Mouse (Mus musculus) adrenal gland, adult 18-20 months (tissue): ENCODE data around the gene Fbxo21. TPM values are rescaled to one million over a fixed set of nuclear protein-coding genes. Genes with fewer than 3 reads are reported as not detected.

Experiments used
- DNase-seq, 2 experiments: peaks; one replicate each; pipeline ENCODE4 v3.0.0; 2021 to 2022; ENCODE audit warnings: low spot score in 2 of 2
- total RNA-seq, 2 experiments: library from RNA; stranded (reverse); gene quantifications; 1 replicate in 1 of 2; 2 replicates in 1 of 2; pipeline ENCODE4 v1.2.3; 2021

Gene Fbxo21
- total RNA-seq, 2 experiments from 2014 or later, result 59.9 to 62.9 TPM

DNA sequence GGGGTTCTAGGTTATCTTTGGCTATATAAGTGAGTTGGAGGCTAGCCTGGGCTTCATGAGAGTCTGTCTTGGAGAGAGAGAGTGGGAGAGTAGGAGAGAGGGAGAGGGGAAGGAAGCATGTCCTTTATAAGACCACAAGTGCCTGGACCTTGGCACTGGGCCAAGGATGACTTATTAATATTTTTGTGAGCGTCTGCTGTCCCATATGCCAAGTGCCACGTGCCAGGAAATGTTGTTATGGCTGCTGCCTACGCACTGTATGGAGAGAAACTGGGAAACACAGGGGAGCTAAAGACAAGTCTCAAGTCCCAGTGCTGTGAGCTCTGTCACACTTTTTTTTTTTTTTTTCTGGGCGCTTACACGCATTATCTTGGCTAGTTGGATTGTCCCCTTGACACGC, 66.1 kb downstream of the Fbxo21 start:
- no peak for DNase-seq

DNA sequence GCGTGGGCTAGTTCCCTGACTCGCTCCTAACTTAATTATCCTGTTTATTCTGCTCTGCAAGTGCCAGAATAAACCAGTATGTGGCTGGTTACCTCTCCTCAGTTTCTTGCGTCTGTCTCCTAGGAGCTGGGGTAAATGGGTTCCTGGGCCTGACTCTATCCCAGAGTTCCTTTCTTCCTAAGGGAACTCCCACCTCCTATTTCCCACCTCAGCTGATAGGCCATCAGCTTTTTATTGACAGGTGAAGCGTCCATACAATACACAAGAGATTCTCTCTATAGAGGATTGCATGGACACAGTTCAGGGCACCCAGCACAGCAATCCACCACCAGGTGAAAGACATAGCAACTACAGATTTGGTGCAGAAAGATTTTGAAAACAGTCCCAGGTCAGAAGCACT, 67.2 kb downstream of the Fbxo21 start:
- no peak for DNase-seq

DNA sequence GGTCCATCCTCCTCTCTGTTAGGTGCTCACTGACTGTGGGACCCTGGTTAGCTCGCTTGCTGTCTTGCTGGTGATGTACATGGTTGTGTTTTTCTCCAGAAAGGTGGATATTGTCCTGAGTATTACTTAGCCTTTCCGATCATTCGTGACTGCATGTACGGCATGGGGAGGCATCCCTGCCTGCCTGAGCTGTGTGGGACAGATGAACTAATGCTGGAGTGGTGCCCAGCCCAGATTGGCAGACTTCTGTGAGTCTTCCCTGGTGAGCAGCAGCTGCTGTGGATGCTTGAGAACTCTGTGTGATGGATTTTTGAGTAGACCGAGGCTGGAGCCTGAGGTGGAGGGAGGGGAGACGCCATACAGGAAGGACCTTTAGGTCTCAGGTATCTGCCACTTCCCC, 68.4 kb downstream of the Fbxo21 start:
- DNase-seq, result no peak

DNA sequence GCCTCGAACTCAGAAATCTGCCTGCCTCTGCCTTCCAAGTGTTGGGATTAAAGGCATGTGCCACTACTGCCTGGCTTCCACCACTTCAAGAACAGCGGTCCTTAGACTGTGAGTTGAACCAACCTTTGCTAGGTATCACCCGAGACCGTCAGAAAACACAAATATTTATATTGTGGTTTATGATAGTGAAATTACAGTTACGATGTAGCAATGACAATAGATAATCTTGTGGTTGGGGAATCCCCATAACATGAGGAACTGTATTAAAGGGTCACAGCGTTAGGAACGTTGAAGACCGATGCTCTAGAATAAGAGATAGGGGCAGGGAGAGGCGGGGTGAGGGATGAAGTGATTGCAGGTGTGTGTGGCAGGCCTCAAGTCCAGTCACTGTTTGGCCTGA, 68.9 kb downstream of the Fbxo21 start:
- DNase-seq, result no peak

DNA sequence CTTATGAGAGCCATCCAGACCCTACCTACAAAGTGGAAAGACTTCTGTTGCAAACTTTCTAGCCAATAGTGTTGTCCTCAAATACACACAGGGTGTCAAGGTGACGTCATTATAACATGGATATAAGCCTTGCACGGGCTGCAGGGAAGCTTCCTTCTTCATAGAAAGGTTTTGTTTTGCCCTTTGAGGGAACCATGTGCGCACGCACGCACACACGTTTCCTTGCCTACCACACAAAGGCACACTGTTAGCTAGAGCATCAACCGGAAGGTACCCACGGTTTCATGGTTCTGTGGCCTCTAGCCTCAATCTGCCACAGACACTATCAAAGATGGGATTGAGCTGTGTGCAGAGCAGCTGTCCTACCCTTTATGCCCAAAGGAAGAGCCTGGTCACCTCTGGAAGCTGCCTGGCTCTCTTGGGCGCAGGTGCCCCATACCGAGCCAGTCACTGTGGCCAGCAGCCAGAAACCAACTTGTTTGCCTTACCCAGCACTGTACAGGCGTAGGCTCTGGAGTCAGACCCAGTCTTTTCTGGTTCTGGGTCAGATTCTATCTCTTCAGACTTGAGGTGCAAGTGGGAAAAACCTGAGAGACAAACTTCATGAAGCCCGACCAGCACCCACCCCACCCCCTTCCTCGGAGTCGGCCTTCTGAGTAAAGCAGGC, 70.7 kb downstream of the Fbxo21 start:
- DNase-seq, result no peak

DNA sequence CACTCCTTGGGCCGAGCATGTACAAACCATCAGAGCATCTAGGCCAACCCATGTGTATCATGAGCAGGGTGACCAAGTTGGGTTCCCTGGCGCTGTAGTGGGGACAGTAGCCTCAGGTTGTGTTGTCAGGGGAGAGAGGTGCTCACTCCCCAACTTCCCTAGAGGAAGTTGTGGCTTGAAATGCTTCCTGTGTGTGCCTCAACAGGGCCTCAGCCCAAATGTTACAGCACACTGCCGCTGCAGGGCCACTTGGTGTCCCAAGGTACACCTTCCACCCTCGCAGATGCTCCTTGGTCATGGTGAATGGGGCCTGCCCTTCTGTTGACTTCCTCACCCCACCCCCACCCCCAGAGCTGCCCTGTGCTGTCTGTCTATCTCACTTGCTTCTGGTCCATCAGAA, 71.9 kb downstream of the Fbxo21 start:
- no peak for DNase-seq

DNA sequence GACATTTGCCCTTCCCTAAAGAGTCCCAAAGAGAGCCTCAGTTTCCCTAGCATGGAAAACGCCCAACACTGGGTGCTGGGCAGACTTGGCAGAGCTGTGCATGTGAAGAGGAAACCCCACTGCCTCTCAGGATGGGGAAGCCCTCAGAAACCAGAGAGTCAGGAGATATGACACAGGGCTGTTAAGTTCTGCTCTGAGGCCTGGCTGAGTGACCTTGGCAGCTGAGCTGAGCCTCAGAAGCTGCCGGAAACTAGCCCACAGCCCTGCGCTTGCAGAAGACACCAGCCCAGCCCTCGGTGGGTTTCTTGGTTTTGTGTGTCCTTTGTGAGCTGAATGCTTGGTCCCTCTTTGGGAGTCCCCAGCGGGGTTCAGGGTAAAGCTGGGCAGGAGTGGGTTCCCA, 72.4 kb downstream of the Fbxo21 start:
- DNase-seq, result no peak

DNA sequence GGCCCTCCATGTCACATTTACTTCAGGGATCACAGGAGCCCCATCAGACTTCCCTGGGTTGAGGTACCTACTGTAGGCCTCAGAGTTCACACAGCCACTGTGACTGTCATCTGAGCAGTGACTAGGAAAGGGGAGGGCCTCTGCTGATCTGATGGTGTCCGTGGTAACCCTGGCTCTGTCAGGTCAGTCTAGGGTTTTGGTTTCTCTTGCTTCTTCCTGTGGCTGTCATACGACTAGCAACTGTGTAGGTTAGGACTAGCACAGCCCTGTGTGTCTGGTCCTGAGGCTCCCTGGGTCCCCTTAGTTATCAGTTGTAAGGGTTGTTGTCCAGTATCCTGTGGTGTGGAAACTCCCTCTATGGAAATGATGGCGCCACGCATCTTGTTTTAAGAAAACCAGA, 74.2 kb downstream of the Fbxo21 start:
- DNase-seq, result no peak

DNA sequence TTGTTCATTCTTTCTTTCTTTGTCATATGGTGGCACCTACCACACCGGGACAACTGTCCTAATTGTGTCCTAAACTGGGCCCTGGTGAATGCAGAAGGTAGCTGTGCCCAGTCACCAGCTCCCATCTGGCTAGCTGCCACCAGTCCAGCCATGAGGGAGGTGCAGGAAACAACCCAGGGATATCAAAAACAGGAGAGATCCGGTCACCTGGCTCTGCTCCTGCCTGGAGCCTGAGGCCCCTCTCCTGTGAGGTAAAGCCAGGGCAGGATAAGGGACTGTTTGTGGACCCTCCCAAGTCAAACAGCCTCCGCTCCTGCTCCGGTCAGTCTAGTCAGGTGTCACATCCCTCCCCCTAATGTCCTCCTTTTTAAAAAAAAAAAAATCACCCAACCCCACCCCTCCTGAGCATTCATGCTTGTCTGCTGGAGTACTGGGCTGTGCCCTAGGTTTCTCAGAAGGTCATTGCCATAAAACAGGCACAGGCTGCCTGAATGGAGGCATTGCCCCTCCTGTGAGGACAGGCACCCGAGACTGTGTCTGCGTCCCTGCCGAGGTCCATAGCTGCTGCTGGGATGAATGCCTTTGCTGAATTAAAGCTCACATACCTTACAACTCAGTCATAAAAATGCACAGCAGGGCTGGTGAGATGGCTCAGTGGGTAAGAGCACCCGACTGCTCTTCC, 75.6 kb downstream of the Fbxo21 start:
- DNase-seq, result no peak

DNA sequence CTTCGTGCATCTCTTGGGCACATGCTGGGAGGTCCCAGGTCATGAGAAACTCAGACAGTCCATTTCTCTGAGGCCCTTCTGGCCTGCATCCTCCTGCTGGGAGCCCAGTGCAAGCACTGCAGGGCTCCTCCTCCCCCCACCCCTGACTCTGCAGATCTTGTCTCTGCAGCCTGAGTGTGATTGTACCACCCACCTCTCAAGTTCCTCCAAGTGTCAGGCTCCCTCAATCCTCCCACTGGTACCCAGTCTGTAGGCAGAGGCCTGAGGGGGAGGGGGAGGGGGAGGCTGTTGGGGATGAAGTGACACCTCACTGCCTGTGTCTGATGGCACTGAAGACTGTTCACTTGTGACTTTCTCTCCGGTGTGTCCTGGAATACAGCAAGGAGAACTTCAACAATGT, 76.7 kb downstream of the Fbxo21 start:
- no peak for DNase-seq

DNA sequence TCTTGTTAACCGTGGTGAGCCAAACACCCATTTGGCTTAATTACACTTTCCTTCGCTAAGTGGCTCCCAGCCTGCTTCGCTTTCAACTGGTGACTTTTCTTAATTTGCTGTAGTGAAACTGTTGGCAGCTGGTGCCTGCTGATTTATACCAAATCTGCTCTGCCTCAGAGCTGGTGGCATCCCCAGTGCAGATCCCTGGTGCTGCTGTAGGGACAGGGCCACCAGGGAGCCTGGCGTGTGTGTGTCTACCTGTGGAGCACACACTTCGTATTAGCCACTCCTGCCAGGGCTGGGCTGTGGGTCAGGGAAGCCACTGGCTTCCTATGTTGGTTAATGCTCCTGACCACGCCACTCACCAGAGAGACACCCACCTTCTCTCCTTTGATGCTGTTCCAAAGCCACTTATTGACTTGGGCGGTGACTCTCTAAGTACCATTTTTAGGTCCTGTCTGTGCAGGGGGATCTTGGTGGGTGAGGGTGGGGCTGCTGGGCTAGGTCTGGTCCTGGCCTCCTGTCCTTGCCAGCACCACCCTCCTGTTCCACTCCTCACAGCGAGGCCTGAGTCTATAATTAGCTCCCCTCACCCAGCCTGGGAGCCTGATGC, 81.1 kb downstream of the Fbxo21 start:
- no peak for DNase-seq

DNA sequence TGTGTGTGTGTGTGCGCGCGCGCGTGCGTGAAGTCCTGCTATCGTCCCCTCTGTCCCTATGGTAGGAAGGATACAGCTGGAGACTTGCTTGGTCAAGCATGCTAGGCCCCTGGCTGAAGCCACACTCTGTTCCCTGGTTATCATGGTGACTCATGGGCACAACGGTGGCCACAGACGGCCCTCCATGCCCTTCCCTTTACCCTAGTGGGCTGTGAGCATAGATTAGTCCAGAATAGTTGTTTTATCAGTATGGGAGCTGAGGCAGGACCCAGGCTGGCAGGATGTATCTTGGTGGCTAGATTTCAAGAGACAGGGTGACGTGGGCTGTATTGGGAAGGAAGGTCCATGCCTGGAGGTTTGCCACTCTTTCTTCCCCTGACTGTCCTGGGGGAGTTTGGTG, 82.3 kb downstream of the Fbxo21 start:
- no peak for DNase-seq

DNA sequence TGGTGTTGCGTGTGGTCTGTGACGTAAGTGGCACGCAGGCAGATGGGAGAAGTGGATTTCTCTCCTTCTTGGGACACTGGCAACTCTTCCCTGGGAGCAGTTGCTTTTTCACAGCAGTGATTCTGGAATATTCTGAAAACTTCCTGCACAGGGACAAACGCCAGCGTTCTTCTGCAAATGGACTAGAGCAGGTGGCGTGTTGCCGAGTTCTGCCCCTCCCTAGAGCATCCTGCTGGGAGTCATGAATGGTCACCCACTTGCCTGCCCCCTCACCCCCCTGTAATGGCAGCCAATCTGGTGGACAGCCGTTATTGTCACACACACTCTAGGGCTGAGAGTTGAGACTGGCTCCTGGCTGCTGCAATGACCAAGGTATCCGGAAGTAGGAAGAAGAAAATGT, 83.1 kb downstream of the Fbxo21 start:
- no peak for DNase-seq

Other genes starting within 250 kb of the Fbxo21 start
- under 1 TPM; 0.74 to 0.76 TPM for gene Nos1, start 195.7 kb upstream of the Fbxo21 start, total RNA-seq
- 100 to 1,000 TPM; 149 to 166 TPM for gene Tesc, start 51.0 kb downstream of the Fbxo21 start, total RNA-seq
- 10 to 100 TPM; 47.3 to 51.4 TPM for gene Fbxw8, start 178.7 kb downstream of the Fbxo21 start, total RNA-seq
- under 1 TPM in 1 of 2 experiments, not detected in 1; 0.06 TPM for gene Hrk, start 187.9 kb downstream of the Fbxo21 start, total RNA-seq